Comparison of ENCODE assay signal across 7 mouse cellular contexts in the genomic region with DNA sequence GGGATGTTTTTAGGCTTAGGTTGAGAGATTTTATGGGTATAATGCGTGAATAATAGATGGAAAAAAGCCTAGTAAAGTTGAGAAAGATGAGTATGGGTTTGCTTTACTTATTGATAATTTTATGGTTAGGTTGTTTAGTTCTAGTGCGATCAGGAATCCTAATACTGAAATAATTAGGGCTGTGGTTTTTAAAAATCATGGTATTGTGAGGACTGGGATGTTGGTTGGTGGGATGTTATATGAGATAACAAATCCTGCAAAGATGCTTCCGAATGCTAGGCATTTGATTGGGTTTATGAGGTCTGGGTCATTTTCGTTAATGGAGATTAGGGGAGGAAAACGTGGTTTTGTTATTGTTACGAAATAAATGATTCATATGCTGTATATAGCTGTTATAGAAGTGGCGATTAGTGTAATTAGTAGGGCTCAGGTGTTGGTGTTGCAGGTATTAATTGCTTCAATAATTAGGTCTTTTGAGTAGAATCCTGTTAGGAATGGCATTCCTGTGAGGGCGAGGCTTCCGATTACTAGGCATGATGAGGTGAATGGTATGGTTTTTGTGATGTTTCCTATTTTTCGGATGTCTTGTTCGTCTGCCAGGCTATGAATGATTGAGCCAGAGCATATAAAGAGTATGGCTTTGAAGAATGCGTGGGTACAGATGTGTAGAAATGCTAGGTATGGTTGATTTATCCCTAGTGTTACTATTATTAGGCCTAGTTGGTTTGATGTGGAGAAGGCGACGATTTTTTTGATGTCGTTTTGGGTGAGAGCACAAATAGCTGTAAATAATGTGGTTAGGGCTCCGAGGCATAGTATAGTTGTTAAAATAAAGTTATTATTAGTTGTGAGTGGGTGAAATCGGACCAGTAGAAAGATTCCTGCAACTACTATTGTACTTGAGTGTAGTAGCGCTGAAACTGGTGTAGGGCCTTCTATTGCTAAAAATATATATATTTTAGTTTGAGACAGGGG.
DNase-seq lines count a peak whose midpoint lies in the region; ATAC-seq and TF ChIP-seq lines count a peak whose summit lies in the region.
"Not testable (repeated sequence)": the region's sequence is repeated elsewhere in the genome, so short reads cannot be mapped to it uniquely, and the experiment has no call there.

No protein-coding gene starts in this region.

- not testable (repeated sequence) for TF ChIP-seq EP300 in lung, postnatal 0 days (IDR thresholded peaks at IDR 0.05)

- H3K9ac ChIP-seq in forebrain, embryonic 11.5 days (ENCODE audit: low read length); heart, embryonic 14.5 days (ENCODE audit: low read length); intestine, embryonic 15.5 days; limb, embryonic 12.5 days (replicated peaks); lung, postnatal 0 days (replicated peaks; ENCODE audit: low read depth); neural tube, embryonic 13.5 days: not testable (repeated sequence)

- DNase-seq in adipocyte (ENCODE audit: low spot score) = peak; percentile 4
- not testable (repeated sequence) for DNase-seq in forebrain, embryonic 11.5 days (ENCODE audit: low spot score); lung, postnatal 0 days (ENCODE audit: low spot score)

- H3K27ac ChIP-seq in forebrain, embryonic 11.5 days (ENCODE audit: low read depth, low read length); heart, embryonic 14.5 days (replicated peaks in 1 of 2; ENCODE audit: control insufficient read depth in 1 of 2, insufficient read depth in 1 of 2, low read depth in 2 of 2, low read length in 2 of 2); intestine, embryonic 15.5 days; limb, embryonic 12.5 days; lung, postnatal 0 days (ENCODE audit: low read length); neural tube, embryonic 13.5 days (replicated peaks): not testable (repeated sequence)

- H3K4me1 ChIP-seq in forebrain, embryonic 11.5 days (replicated peaks; ENCODE audit: control insufficient read depth, insufficient read depth, low read length); heart, embryonic 14.5 days (ENCODE audit: control insufficient read depth in 2 of 2, insufficient read depth in 2 of 2, low read length in 2 of 2); intestine, embryonic 15.5 days (replicated peaks); limb, embryonic 12.5 days (replicated peaks); lung, postnatal 0 days (ENCODE audit: insufficient read depth, low read depth, low read length); neural tube, embryonic 13.5 days (replicated peaks): not testable (repeated sequence)

- H3K9me3 ChIP-seq in forebrain, embryonic 11.5 days (ENCODE audit: control insufficient read depth, low read length); heart, embryonic 14.5 days (ENCODE audit: control insufficient read depth, low read length); intestine, embryonic 15.5 days; limb, embryonic 12.5 days; lung, postnatal 0 days (ENCODE audit: low read length); neural tube, embryonic 13.5 days: not testable (repeated sequence)

- ATAC-seq in forebrain, embryonic 11.5 days (replicated peaks; ENCODE audit: low FRiP score) = peak; percentile 100
- peak; percentile 100 for ATAC-seq in heart, embryonic 14.5 days (ENCODE audit: insufficient number of reproducible peaks, insufficient read depth, low FRiP score, low read depth)
- peak; percentile 100 for ATAC-seq in intestine, embryonic 15.5 days
- ATAC-seq in limb, embryonic 12.5 days (ENCODE audit: insufficient number of reproducible peaks, insufficient read depth, low FRiP score, low TSS enrichment, low read depth) = peak; percentile 100
- ATAC-seq in lung, postnatal 0 days = peak; percentile 100
- peak; percentile 100 for ATAC-seq in neural tube, embryonic 13.5 days (ENCODE audit: low read depth)

- not testable (repeated sequence) for H3K36me3 ChIP-seq in forebrain, embryonic 11.5 days (ENCODE audit: control insufficient read depth, insufficient read depth, low read length); heart, embryonic 14.5 days (ENCODE audit: control insufficient read depth, insufficient read depth, low read length); intestine, embryonic 15.5 days; limb, embryonic 12.5 days; lung, postnatal 0 days (ENCODE audit: insufficient read depth, low read length); neural tube, embryonic 13.5 days

- WGBS in forebrain, embryonic 11.5 days = 90% methylated on average over 18 of the region's 18 CpGs
- WGBS in heart, embryonic 14.5 days = 81% methylated on average over 18 of the region's 18 CpGs
- 87% methylated on average over 18 of the region's 18 CpGs for WGBS in intestine, embryonic 15.5 days
- 91% methylated on average over 18 of the region's 18 CpGs for WGBS in limb, embryonic 12.5 days
- 85% methylated on average over 18 of the region's 18 CpGs for WGBS in lung, postnatal 0 days
- WGBS in neural tube, embryonic 13.5 days = 76% methylated on average over 18 of the region's 18 CpGs

- H3K27me3 ChIP-seq in forebrain, embryonic 11.5 days (ENCODE audit: control insufficient read depth, insufficient read depth, low read length); heart, embryonic 14.5 days (ENCODE audit: control insufficient read depth, insufficient read depth, low read length); intestine, embryonic 15.5 days (replicated peaks); limb, embryonic 12.5 days; lung, postnatal 0 days (replicated peaks; ENCODE audit: insufficient read depth, low read length); neural tube, embryonic 13.5 days: not testable (repeated sequence)

- not testable (repeated sequence) for H3K4me3 ChIP-seq in forebrain, embryonic 11.5 days (ENCODE audit: low read depth, low read length); heart, embryonic 14.5 days (ENCODE audit: control insufficient read depth in 1 of 2, insufficient read depth in 1 of 2, low read depth in 1 of 2, low read length in 2 of 2); intestine, embryonic 15.5 days (replicated peaks); limb, embryonic 12.5 days (replicated peaks); lung, postnatal 0 days (ENCODE audit: low read depth, low read length); neural tube, embryonic 13.5 days

- H3K4me2 ChIP-seq in forebrain, embryonic 11.5 days (ENCODE audit: low read depth, low read length, severe bottlenecking); heart, embryonic 14.5 days (ENCODE audit: low read length); intestine, embryonic 15.5 days (replicated peaks); limb, embryonic 12.5 days; lung, postnatal 0 days (replicated peaks; ENCODE audit: low read depth, low read length); neural tube, embryonic 13.5 days: not testable (repeated sequence)

- TF ChIP-seq CTCF in lung, postnatal 0 days (IDR thresholded peaks at IDR 0.05) = not testable (repeated sequence)
